Mouse (Mus musculus): ENCODE results near the gene Brca2. TPM values are rescaled to one million over a fixed set of nuclear protein-coding genes. Genes with fewer than 3 reads are reported as not detected.
A peak's percentile ranks its signal among the peaks of the same experiment; 100 is the strongest.

The Brca2 gene
- total and polyA plus RNA-seq, 3 experiments = 13.8 to 24.0 (median 17.1) TPM

DNA sequence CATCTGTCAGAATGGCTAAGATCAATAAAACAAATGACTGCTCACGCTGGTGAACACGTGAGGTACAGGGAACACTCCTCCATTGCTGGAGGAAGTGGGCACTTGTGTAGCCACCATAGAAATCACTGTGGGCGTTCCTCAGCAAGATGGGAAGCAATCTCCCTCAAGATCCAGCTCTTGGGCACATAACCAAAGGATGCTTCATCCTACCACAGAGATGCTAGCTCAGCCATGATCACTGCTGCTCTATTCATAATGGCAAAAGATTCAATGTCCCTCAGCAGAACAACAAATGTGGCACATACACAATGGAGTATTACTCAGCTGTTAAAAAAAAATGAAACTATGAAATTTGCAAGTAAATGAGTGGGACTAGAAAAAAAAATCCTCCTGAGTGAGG, 94.3 kb downstream of the Brca2 start:
- H3K4me3 ChIP-seq (replicated peaks in 1 of 3; ENCODE audit: low read depth in 2 of 3, low read length in 2 of 3, poor library complexity in 1 of 3) = no peak overlapping the region
- H3K4me2 ChIP-seq (ENCODE audit: insufficient read depth, low read depth, poor library complexity, severe bottlenecking) = no peak overlapping the region
- TF ChIP-seq MXI1 (IDR thresholded peaks at IDR 0.05; ENCODE audit: low read depth, low read length) (no peak), HCFC1 (IDR thresholded peaks at IDR 0.05; ENCODE audit: low read depth, low read length) (no peak), NRF1 (IDR thresholded peaks at IDR 0.05; ENCODE audit: low read depth, low read length) (no peak), JUND (conservative IDR thresholded peaks at IDR 0.05; ENCODE audit: low read depth, low read length) (no peak), ZMIZ1 (IDR thresholded peaks at IDR 0.05; ENCODE audit: low read depth, low read length) (no peak), USF2 (conservative IDR thresholded peaks at IDR 0.05; ENCODE audit: low read depth, low read length) (no peak), ZNF384 (IDR thresholded peaks at IDR 0.05; ENCODE audit: low read depth, low read length) (peak; percentile 21; the same call in 1 of the 2 replicates), PAX5 (IDR thresholded peaks at IDR 0.05; ENCODE audit: low read length) (no peak)
- H3K9me3 ChIP-seq (replicated peaks; ENCODE audit: low read length) = no peaks in the 10 kb centered on the region
- H3K27me3 ChIP-seq (replicated peaks) = no peaks in the 10 kb centered on the region
- in situ Hi-C loops (cut with MboI; ENCODE audit: low pct_ligation_motif_present, low pct_unique_long_range_greater_than_20kb, low sequenced_read_pairs) = no loop called here
- H3K4me1 ChIP-seq (ENCODE audit: control insufficient read depth in 1 of 2, insufficient read depth in 2 of 2) = peaks cover 24 to 77% of the 10 kb centered on the region in 2 experiments
- no peak for DNase-seq (ENCODE audit: extremely low read depth)
- dilution Hi-C loops (cut with MboI; ENCODE audit: extremely low pct_ligation_motif_present, extremely low pct_unique_long_range_greater_than_20kb, low sequenced_read_pairs) = no loop called here
- no peak overlapping the region for H3K27ac ChIP-seq (ENCODE audit: insufficient read depth, low read depth)
- H3K79me2 ChIP-seq (replicated peaks; ENCODE audit: control insufficient read depth, extremely low read depth, insufficient read depth, poor library complexity, severe bottlenecking) = no peaks in the 10 kb centered on the region
- peaks cover 0 to 17% of the 10 kb centered on the region in 2 experiments for H3K36me3 ChIP-seq (replicated peaks in 1 of 2; ENCODE audit: control insufficient read depth in 1 of 2, insufficient read depth in 1 of 2, low read length in 1 of 2)
- H3K9ac ChIP-seq (ENCODE audit: insufficient read depth, low read depth) = no peak overlapping the region

DNA sequence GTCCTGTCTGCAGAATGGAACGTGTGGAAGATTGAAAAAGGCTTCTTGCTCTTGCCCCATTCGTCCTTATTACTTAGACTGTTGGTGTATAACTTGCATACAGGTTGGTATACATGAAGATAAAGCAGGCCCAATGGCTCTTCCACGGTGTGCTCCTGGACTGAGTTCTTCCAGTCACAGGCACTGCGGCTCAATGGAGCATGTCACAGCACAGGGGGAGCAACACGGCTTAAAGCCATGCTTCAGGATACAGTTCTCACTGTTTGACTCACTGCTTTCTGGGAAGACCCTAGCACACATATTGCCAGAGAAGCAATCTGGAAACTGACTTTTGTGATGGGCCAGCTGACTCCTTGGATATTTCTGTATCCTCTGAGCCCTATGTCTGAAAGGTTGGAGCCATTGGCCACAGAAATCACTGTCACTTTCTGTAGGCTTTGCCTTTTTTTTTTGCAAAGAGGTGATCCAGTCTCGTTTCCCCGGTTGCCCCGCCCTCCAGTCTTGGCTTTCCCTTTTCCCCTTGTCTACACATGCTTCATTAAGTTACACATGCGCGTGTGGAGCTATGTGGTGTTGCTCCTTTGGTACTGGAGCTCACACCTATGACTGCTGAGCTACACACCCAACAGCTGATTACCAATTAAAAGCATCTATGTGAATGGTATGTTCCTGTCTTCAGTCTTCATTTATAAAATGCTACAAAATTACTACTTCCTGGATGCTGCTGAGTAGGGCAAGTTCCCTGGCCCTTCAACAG, 96.3 kb downstream of the Brca2 start:
- Histone ChIP-seq H3K4me1 (ENCODE audit: control insufficient read depth in 1 of 2, insufficient read depth in 2 of 2) (peaks cover 31 to 84% of the 10 kb centered on the region in 2 experiments), H3K4me2 (ENCODE audit: insufficient read depth, low read depth, poor library complexity, severe bottlenecking) (no peak overlapping the region), H3K79me2 (replicated peaks; ENCODE audit: control insufficient read depth, extremely low read depth, insufficient read depth, poor library complexity, severe bottlenecking) (no peaks in the 10 kb centered on the region), H3K9ac (ENCODE audit: insufficient read depth, low read depth) (no peak overlapping the region), H3K36me3 (replicated peaks in 1 of 2; ENCODE audit: control insufficient read depth in 1 of 2, insufficient read depth in 1 of 2, low read length in 1 of 2) (peaks cover 0 to 14% of the 10 kb centered on the region in 2 experiments), H3K9me3 (replicated peaks; ENCODE audit: low read length) (no peaks in the 10 kb centered on the region), H3K27ac (ENCODE audit: insufficient read depth, low read depth) (no peak overlapping the region), H3K4me3 (replicated peaks in 1 of 3; ENCODE audit: low read depth in 2 of 3, low read length in 2 of 3, poor library complexity in 1 of 3) (no peak overlapping the region), H3K27me3 (replicated peaks) (no peaks in the 10 kb centered on the region)
- in situ Hi-C loops (cut with MboI; ENCODE audit: low pct_ligation_motif_present, low pct_unique_long_range_greater_than_20kb, low sequenced_read_pairs) = no loop called here
- no peak for DNase-seq (ENCODE audit: extremely low read depth)
- TF ChIP-seq MAFK (IDR thresholded peaks at IDR 0.05; ENCODE audit: insufficient replicate concordance, low read length) (no peak), POLR2A (IDR thresholded peaks at IDR 0.05; ENCODE audit: low read depth, low read length) (no peak; the same call in 1 of the 2 replicates), USF2 (conservative IDR thresholded peaks at IDR 0.05; ENCODE audit: low read depth, low read length) (no peak)
- dilution Hi-C loops (cut with MboI; ENCODE audit: extremely low pct_ligation_motif_present, extremely low pct_unique_long_range_greater_than_20kb, low sequenced_read_pairs) = no loop called here

Other genes starting within 250 kb of the Brca2 start
- not detected in 2 replicates for gene Zar1l, start 4.5 kb upstream of the Brca2 start, total RNA-seq (2012; rRNA removed)
- gene Zar1l, start 4.5 kb upstream of the Brca2 start, total RNA-seq (2014; rRNA removed) = not detected in 2 replicates
- gene Zar1l, start 4.5 kb upstream of the Brca2 start, polyA plus RNA-seq (2012; ENCODE audit: insufficient read length, low read depth) = not detected in 2 replicates
- 6.5 and 10.2 TPM in 2 replicates for gene N4bp2l1, start 74.6 kb downstream of the Brca2 start, total RNA-seq (2012; rRNA removed)
- gene N4bp2l1, start 74.6 kb downstream of the Brca2 start, total RNA-seq (2014; rRNA removed) = 8.9 and 9.5 TPM in 2 replicates
- gene N4bp2l1, start 74.6 kb downstream of the Brca2 start, polyA plus RNA-seq (2012; ENCODE audit: insufficient read length, low read depth) = 16.4 and 18.6 TPM in 2 replicates
- gene N4bp2l2, start 143.6 kb downstream of the Brca2 start, total RNA-seq (2012; rRNA removed) = 53.1 and 65.3 TPM in 2 replicates
- gene N4bp2l2, start 143.6 kb downstream of the Brca2 start, total RNA-seq (2014; rRNA removed) = 84.4 and 96.5 TPM in 2 replicates
- gene N4bp2l2, start 143.6 kb downstream of the Brca2 start, polyA plus RNA-seq (2012; ENCODE audit: insufficient read length, low read depth) = 80.0 and 84.9 TPM in 2 replicates
- 14.3 and 15.0 TPM in 2 replicates for gene Pds5b, start 151.1 kb downstream of the Brca2 start, total RNA-seq (2012; rRNA removed)
- gene Pds5b, start 151.1 kb downstream of the Brca2 start, total RNA-seq (2014; rRNA removed) = 27.4 and 27.5 TPM in 2 replicates
- gene Pds5b, start 151.1 kb downstream of the Brca2 start, polyA plus RNA-seq (2012; ENCODE audit: insufficient read length, low read depth) = 26.0 and 31.1 TPM in 2 replicates